ENCODE assay signal across 9 mouse cellular contexts in the genomic region with DNA sequence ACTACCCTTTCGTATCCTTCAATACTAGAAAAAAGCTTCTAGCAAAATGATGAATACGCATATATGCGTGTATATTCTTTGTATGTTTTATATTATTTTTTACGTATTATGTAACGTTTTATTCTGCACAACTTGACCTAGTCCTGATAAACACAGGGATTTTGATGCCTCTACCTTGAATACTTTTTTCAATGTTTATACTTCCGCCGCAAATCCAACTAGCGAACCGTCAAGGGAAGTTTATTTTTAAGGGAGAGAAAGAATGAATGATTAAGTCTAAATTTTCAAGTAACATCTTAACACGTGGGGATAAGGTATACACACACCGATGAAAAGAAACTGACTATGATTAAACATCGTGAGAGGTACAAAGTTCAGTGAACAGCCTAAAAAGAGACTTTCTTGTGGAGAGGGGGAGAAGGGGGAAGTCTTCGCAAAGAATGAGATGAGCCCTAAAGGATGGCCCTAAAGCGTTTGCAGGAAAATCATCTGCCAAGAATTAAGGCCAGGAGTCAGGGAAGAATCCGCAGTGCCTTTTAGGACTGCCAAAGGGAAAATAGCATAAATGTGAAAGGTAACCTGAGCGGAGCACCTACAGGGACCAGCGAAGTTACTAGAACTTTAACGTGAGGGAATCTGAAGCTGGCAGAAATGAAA. TPM values are rescaled to one million over a fixed set of nuclear protein-coding genes. Genes with fewer than 3 reads are reported as not detected.
DNase-seq lines count a peak whose midpoint lies in the region; ATAC-seq and TF ChIP-seq lines count a peak whose summit lies in the region.
"Had no signal": no experiment of that assay in that cellular context is flagged by ENCODE, and none has a peak within 500 bp of the region (broad histone marks: within the 10 kb centered on the region; RNA-seq: fewer than 3 reads in every experiment).

No protein-coding gene starts in this region.

- H3K27ac ChIP-seq in heart, embryonic 13.5 days (replicated peaks), result peak overlapping the region; percentile 95
- 0 out of 2 replicates have a peak overlapping the region, but pooled peaks have one; percentile 89 for H3K27ac ChIP-seq in heart, postnatal 0 days (ENCODE audit: low read depth)
- H3K27ac ChIP-seq in macrophage, result no peak overlapping the region

- DNase-seq in heart, postnatal 10 days, result no peak
- DNase-seq in G1E (ENCODE audit: low spot score), result no peak
- no peak for DNase-seq in heart, postnatal 0 days (ENCODE audit: low spot score)

- H3K4me2 ChIP-seq in heart, embryonic 13.5 days, result peak overlapping the region; percentile 80
- H3K4me2 ChIP-seq in heart, postnatal 0 days (ENCODE audit: low read depth, low read length), result peak overlapping the region; percentile 87

- intact Hi-C loops in heart, postnatal 10 days (cut with DNase I), result loop anchor here (1.0 kb wide), 1 partner anchor 15 kb away; a partner anchor contains a TSS

- no peaks in the 10 kb centered on the region for H3K27me3 ChIP-seq in heart, embryonic 13.5 days (replicated peaks)
- H3K27me3 ChIP-seq in G1E (ENCODE audit: insufficient read depth, low read length), result no peaks in the 10 kb centered on the region
- H3K27me3 ChIP-seq in heart, postnatal 0 days (ENCODE audit: control insufficient read depth, insufficient read depth, low read length), result no peaks in the 10 kb centered on the region
- H3K27me3 ChIP-seq: Patski had no signal

- no peak for TF ChIP-seq EP300 in heart, postnatal 0 days (IDR thresholded peaks at IDR 0.05; ENCODE audit: low read depth)

- WGBS in heart, embryonic 13.5 days, result 46% methylated on average over 18 of the region's 18 CpGs
- WGBS in heart, postnatal 0 days, result 55% methylated on average over 18 of the region's 18 CpGs
- 62% methylated on average over 17 of the region's 18 CpGs for WGBS in macrophage (ENCODE audit: missing documents)

- peaks cover 10% of the 10 kb centered on the region for H3K36me3 ChIP-seq in heart, embryonic 13.5 days
- H3K36me3 ChIP-seq in G1E (replicated peaks) (peaks cover 20% of the 10 kb centered on the region), macrophage (ENCODE audit: inconsistent target) (peaks cover 4% of the 10 kb centered on the region; the same call in 1 of the 2 replicates)
- peaks cover 6% of the 10 kb centered on the region for H3K36me3 ChIP-seq in heart, postnatal 0 days (replicated peaks; ENCODE audit: control insufficient read depth, insufficient read depth, low read length)

- TF ChIP-seq CTCF in G1E (IDR thresholded peaks at IDR 0.05; ENCODE audit: low read depth, low read length), result no peak
- TF ChIP-seq CTCF in heart, postnatal 0 days (IDR thresholded peaks at IDR 0.05; ENCODE audit: low read depth), result no peak

- ATAC-seq in heart, embryonic 13.5 days (ENCODE audit: extremely low read depth, insufficient number of reproducible peaks, low FRiP score, low TSS enrichment), result no peak
- ATAC-seq in G1E (ENCODE audit: extremely low read depth, insufficient number of reproducible peaks, low FRiP score, poor library complexity, severe bottlenecking), result no peak
- ATAC-seq in heart, postnatal 0 days (ENCODE audit: insufficient read depth, low read depth), result no peak
- ATAC-seq in frontal cortex, adult (ENCODE audit: low TSS enrichment), result no peak
- ATAC-seq in activated CD4-positive, CD25-positive, alpha-beta regulatory T cell, adult 4 months, result no peak
- no peak for ATAC-seq in megakaryocyte progenitor cell, adult 5-6 weeks (replicated peaks; ENCODE audit: poor library complexity)

- H3K4me3 ChIP-seq in heart, embryonic 13.5 days, result peak overlapping the region; percentile 81
- H3K4me3 ChIP-seq in G1E (ENCODE audit: low read depth, low read length) (peak overlapping the region; percentile 98; the same call in 1 of the 2 replicates), macrophage (ENCODE audit: inconsistent target) (peak overlapping the region; percentile 21; the same call in 1 of the 2 replicates)
- peak overlapping the region; percentile 95 for H3K4me3 ChIP-seq in heart, postnatal 0 days (ENCODE audit: low read depth, low read length)

- peaks cover 38% of the 10 kb centered on the region for H3K79me2 ChIP-seq in macrophage (ENCODE audit: inconsistent target)

- H3K9ac ChIP-seq in heart, embryonic 13.5 days, result peak overlapping the region; percentile 91
- H3K9ac ChIP-seq in heart, postnatal 0 days (replicated peaks; ENCODE audit: low read depth, low read length), result no peak overlapping the region

- peaks cover 48% of the 10 kb centered on the region for H3K4me1 ChIP-seq in heart, embryonic 13.5 days
- H3K4me1 ChIP-seq in G1E (ENCODE audit: insufficient read depth, low read depth, low read length), result peaks cover 37% of the 10 kb centered on the region
- no peaks in the 10 kb centered on the region for H3K4me1 ChIP-seq in heart, postnatal 0 days (ENCODE audit: control insufficient read depth, insufficient read depth)

- H3K9me3 ChIP-seq in heart, embryonic 13.5 days, result no peaks in the 10 kb centered on the region
- no peaks in the 10 kb centered on the region for H3K9me3 ChIP-seq in G1E (replicated peaks)
- no peaks in the 10 kb centered on the region for H3K9me3 ChIP-seq in heart, postnatal 0 days (replicated peaks; ENCODE audit: control insufficient read depth, low read length)

RNA-seq across cellular contexts. Expression of a gene that starts 15.8 kb away (rescaled TPM):
- 2.1 and 2.5 TPM in 2 replicates for polyA plus RNA-seq in heart, embryonic 13.5 days (2015; fragmentation: Nextera tagmentation; extraction: Ambion mirVana)
- 1 to 10 TPM; 3.0 to 4.0 TPM for total RNA-seq in heart, postnatal 10 days (2021)
- total RNA-seq in G1E (2014; fragmentation: Nextera tagmentation) (5.5 and 5.7 TPM in 2 replicates), G1E (2017) (5.1 and 5.5 TPM in 2 replicates)
- polyA plus RNA-seq in G1E (2012) (0.74 and 0.92 TPM in 2 replicates), macrophage (2018) (3.7 to 10.8 TPM (median 4.2 TPM) in 3 replicates)
- 5.3 and 6.8 TPM in 2 replicates for total RNA-seq in heart, postnatal 0 days (2014; rRNA removed; ENCODE audit: low replicate concordance)
- polyA plus RNA-seq in heart, postnatal 0 days (2015; fragmentation: Nextera tagmentation; extraction: Ambion mirVana), result 1.7 and 1.9 TPM in 2 replicates
- total RNA-seq in macrophage (2018; cell fraction: chromatin; rRNA removed), result 1,000 to 10,000 TPM in 8 of 26 experiments, 100 to 1,000 TPM in 12, 10 to 100 TPM in 6; 25.5 to 2,554 (median 658) TPM
- 1,000 to 10,000 TPM in 3 of 26 experiments, 100 to 1,000 TPM in 14, 10 to 100 TPM in 7, 1 to 10 TPM in 2; 5.7 to 1,436 (median 318) TPM for total RNA-seq in macrophage (2018; cell fraction: cytosol; rRNA removed)
- 1,000 to 10,000 TPM in 12 of 26 experiments, 100 to 1,000 TPM in 10, 10 to 100 TPM in 4; 23.7 to 2,534 (median 904) TPM for total RNA-seq in macrophage (2018; cell fraction: nucleus; rRNA removed)
- 10 to 100 TPM; 28.6 to 30.5 TPM for polyA plus RNA-seq in activated CD4-positive, CD25-positive, alpha-beta regulatory T cell, adult 4 months (2017; shearing (Covaris generic))
- total RNA-seq in megakaryocyte progenitor cell, adult 5-6 weeks (2015), result 12.3 and 24.5 TPM in 2 replicates
- total RNA-seq in megakaryocyte progenitor cell, adult 5-6 weeks (2017), result 8.0 and 13.7 TPM in 2 replicates

Comparison
In these comparisons a context has a peak if more than half of its experiments do, and no peak if none do; other contexts are left out.
1. H3K4me3 ChIP-seq: peak in every context shown above with its lines; median percentile 98 in G1E; 95 in heart, postnatal 0 days; 81 in heart, embryonic 13.5 days; 21 in macrophage.